Mouse (Mus musculus) heart, embryonic 10.5 days (tissue): ENCODE results near the gene 0610012G03Rik. TPM values are rescaled to one million over a fixed set of nuclear protein-coding genes. Genes with fewer than 3 reads are reported as not detected.

Experiments
- microRNA-seq: library from miRNA; unstranded; fragments of <30 nt; microRNA quantifications from one replicate; pipeline ENCODE4, GENCODE M21; 2017
- polyA plus RNA-seq: library from polyadenylated mRNA; unstranded; fragments of >200 nt; fragmentation: Nextera tagmentation; extraction: Ambion mirVana; gene quantifications from 2 replicates; pipeline ENCODE4 v1.2.1, GENCODE M21; 2016

0610012G03Rik gene
- polyA plus RNA-seq, 1 experiment from 2014 or later: 95.3 TPM

Small RNA genes within 50 kb of the gene (microRNA-seq; reads per million reads assigned to microRNA genes)
- not detected for gene Gm26269

Other genes with a start within 250 kb of the 0610012G03Rik start
- 0.09 and 0.34 TPM in 2 replicates for gene Meltf, start 69.7 kb downstream of the 0610012G03Rik start, polyA plus RNA-seq
- 0.27 and 0.79 TPM in 2 replicates for gene Pigz, start 14.6 kb downstream of the 0610012G03Rik start, polyA plus RNA-seq
- 82.2 and 107 TPM in 2 replicates for gene Ncbp2, start within 50 bp of the 0610012G03Rik start, polyA plus RNA-seq
- gene Senp5, start 54.8 kb upstream of the 0610012G03Rik start, polyA plus RNA-seq: 16.9 and 17.6 TPM in 2 replicates
- 32.5 and 32.8 TPM in 2 replicates for gene Pak2, start 130.8 kb upstream of the 0610012G03Rik start, polyA plus RNA-seq
- gene Pigx, start 151.2 kb upstream of the 0610012G03Rik start, polyA plus RNA-seq: 87.2 and 102 TPM in 2 replicates
- gene Cep19, start 151.3 kb upstream of the 0610012G03Rik start, polyA plus RNA-seq: 25.5 and 25.9 TPM in 2 replicates
- 5.6 and 10.5 TPM in 2 replicates for gene Nrros, start 217.1 kb upstream of the 0610012G03Rik start, polyA plus RNA-seq
- gene Bex6, start 231.3 kb upstream of the 0610012G03Rik start, polyA plus RNA-seq: 0.63 TPM in 1 of 2 replicates, not detected in the other